Mouse (Mus musculus): Measurements from ENCODE around the gene P3h3. TPM values are rescaled to one million over a fixed set of nuclear protein-coding genes. Genes with fewer than 3 reads are reported as not detected.

Gene P3h3
- polyA plus RNA-seq, 1 experiment = 9.3 TPM

DNA sequence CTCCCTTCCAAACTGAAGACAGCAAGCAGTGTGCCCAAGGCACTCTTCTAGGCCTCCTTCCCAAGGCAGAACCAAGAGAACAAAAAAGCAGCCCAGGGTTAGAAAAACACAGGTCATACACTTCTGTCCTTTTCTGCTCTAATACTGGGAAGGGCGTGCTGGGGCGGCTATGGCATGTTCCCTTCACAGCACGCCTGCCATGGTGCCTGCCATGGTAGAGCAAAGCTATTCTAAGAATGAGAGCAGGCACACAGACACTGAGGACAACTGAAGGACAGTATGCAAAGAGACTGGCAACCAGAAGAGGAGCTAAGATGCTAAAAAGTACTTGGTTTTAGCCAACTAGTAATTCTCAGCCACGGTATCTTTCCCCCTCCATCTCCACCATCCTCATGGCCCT lies 35.5 kb downstream of the P3h3 start:
- WGBS = 97% methylated on average over 4 of the region's 4 CpGs
- DNase-seq (ENCODE audit: low read depth in 1 of 2, low spot score in 2 of 2) = no peak
- no peaks in the 10 kb centered on the region for H3K27me3 ChIP-seq (ENCODE audit: control insufficient read depth, insufficient read depth, low read length)
- no peaks in the 10 kb centered on the region for H3K4me1 ChIP-seq (ENCODE audit: control insufficient read depth, insufficient read depth, insufficient read length)
- peaks cover 53% of the 10 kb centered on the region for H3K36me3 ChIP-seq (ENCODE audit: control insufficient read depth, insufficient read depth, low read length)
- H3K27ac ChIP-seq (ENCODE audit: insufficient read depth, low read length) = no peak overlapping the region
- H3K4me3 ChIP-seq (ENCODE audit: extremely low read depth, insufficient read depth, insufficient read length) = no peak overlapping the region
- no peak for TF ChIP-seq CTCF (IDR thresholded peaks at IDR 0.05; ENCODE audit: extremely low read depth, insufficient read depth, insufficient read length, insufficient replicate concordance)
- no peak for TF ChIP-seq POLR2A (IDR thresholded peaks at IDR 0.05; ENCODE audit: low read depth, low read length)

DNA sequence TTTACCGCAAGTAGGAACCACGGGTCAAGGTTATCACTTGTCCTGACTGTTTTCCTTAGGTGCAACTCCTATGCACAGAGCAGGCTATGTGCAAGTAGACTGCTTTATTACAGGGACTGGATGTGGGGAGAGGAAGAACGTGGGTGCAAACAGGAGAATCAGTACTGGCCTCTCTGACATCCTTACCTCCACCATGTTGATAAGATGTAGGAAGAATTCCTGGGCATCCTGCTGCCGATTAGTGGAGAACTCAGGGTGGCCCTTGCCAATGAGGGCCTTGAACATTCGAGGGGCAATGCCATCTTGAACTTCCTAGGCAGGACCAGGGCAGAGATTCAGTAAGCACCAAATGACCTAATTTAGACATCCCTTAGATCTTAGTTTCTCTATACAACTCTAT lies 36.7 kb downstream of the P3h3 start:
- no peak for DNase-seq (ENCODE audit: low read depth in 1 of 2, low spot score in 2 of 2)
- Histone ChIP-seq H3K27ac (ENCODE audit: insufficient read depth, low read length) (no peak overlapping the region), H3K4me1 (ENCODE audit: control insufficient read depth, insufficient read depth, insufficient read length) (no peaks in the 10 kb centered on the region), H3K4me3 (ENCODE audit: extremely low read depth, insufficient read depth, insufficient read length) (no peak overlapping the region), H3K36me3 (ENCODE audit: control insufficient read depth, insufficient read depth, low read length) (peaks cover 52% of the 10 kb centered on the region), H3K27me3 (ENCODE audit: control insufficient read depth, insufficient read depth, low read length) (no peaks in the 10 kb centered on the region)
- 89% methylated on average over 5 of the region's 5 CpGs for WGBS
- TF ChIP-seq CTCF (IDR thresholded peaks at IDR 0.05; ENCODE audit: extremely low read depth, insufficient read depth, insufficient read length, insufficient replicate concordance) (no peak), POLR2A (IDR thresholded peaks at IDR 0.05; ENCODE audit: low read depth, low read length) (no peak)

DNA sequence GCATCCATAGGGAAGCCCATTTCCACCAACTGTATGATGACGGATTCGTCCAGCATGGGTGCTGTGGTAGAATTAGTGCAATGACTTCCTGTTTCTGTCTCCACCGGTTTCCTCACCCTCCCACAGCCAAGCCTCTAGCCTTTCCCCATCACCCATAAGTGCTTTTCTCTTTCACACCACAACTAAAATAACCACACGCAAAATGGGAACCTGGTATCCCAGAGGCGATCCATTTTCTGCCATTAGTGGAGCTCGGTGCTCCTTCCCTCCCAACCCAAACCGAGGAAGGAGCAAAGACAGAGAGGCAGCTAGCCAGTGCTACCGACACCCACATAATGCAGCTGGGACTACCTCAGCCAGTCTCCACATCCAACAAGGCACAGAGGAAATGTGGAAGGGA lies 39.6 kb downstream of the P3h3 start:
- 46% methylated on average over 8 of the region's 8 CpGs for WGBS
- DNase-seq (ENCODE audit: low read depth in 1 of 2, low spot score in 2 of 2) = no peak
- Histone ChIP-seq H3K4me3 (ENCODE audit: extremely low read depth, insufficient read depth, insufficient read length) (no peak overlapping the region), H3K27me3 (ENCODE audit: control insufficient read depth, insufficient read depth, low read length) (no peaks in the 10 kb centered on the region), H3K36me3 (ENCODE audit: control insufficient read depth, insufficient read depth, low read length) (peaks cover 33% of the 10 kb centered on the region), H3K4me1 (ENCODE audit: control insufficient read depth, insufficient read depth, insufficient read length) (0 out of 2 replicates have a peak, but pooled peaks cover 4% of the 10 kb centered on the region), H3K27ac (ENCODE audit: insufficient read depth, low read length) (no peak overlapping the region)
- TF ChIP-seq CTCF (IDR thresholded peaks at IDR 0.05; ENCODE audit: extremely low read depth, insufficient read depth, insufficient read length, insufficient replicate concordance) (no peak), POLR2A (IDR thresholded peaks at IDR 0.05; ENCODE audit: low read depth, low read length) (no peak)

DNA sequence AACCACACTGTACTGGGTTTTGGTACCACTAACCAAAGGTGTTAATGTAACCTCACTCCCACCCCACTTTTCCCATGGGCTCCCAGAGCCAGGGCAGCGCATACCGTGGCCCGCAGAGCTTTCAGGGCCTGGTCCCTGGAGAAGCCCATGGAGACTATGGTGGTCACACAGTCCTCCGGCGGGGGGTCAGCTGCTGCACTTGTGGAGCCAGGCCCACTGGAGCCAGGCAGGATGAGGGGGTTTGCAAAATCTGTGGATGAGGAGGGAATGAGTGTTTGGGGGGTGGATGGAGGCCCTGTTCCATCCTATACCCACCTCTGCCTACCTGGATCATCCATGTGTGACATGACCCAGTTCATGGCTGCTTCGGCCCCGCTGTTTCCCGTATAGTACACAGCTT lies 40.0 kb downstream of the P3h3 start:
- WGBS = 94% methylated on average over 8 of the region's 8 CpGs
- DNase-seq (ENCODE audit: low read depth in 1 of 2, low spot score in 2 of 2) = peak in 1 of 2 experiments; percentile 3
- Histone ChIP-seq H3K4me1 (ENCODE audit: control insufficient read depth, insufficient read depth, insufficient read length) (0 out of 2 replicates have a peak, but pooled peaks cover 4% of the 10 kb centered on the region), H3K36me3 (ENCODE audit: control insufficient read depth, insufficient read depth, low read length) (peaks cover 30% of the 10 kb centered on the region), H3K27ac (ENCODE audit: insufficient read depth, low read length) (no peak overlapping the region), H3K4me3 (ENCODE audit: extremely low read depth, insufficient read depth, insufficient read length) (no peak overlapping the region), H3K27me3 (ENCODE audit: control insufficient read depth, insufficient read depth, low read length) (no peaks in the 10 kb centered on the region)
- TF ChIP-seq POLR2A (IDR thresholded peaks at IDR 0.05; ENCODE audit: low read depth, low read length) (no peak), CTCF (IDR thresholded peaks at IDR 0.05; ENCODE audit: extremely low read depth, insufficient read depth, insufficient read length, insufficient replicate concordance) (no peak)

DNA sequence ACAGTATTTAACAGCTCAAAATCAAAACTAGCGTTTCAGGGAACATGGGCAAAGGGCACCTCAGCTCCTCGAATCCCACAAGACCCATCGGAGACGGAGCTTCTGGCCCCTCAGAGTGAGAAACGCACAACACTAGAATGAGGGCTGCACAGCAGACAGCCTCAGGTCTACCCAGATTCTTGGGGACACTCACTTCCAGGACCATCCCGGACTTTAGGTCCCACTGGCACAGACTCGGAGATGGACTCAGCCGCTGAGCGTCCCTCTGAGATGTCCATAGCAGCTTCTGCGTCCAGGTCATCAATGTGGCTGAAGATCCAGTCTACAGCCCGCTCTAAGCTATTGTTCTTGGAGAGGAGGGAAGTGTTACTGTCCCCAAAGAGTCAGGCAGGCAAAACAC lies 40.4 kb downstream of the P3h3 start:
- peak in 1 of 2 experiments; percentile 1 for DNase-seq (ENCODE audit: low read depth in 1 of 2, low spot score in 2 of 2)
- no peak for TF ChIP-seq CTCF (IDR thresholded peaks at IDR 0.05; ENCODE audit: extremely low read depth, insufficient read depth, insufficient read length, insufficient replicate concordance)
- no peak for TF ChIP-seq POLR2A (IDR thresholded peaks at IDR 0.05; ENCODE audit: low read depth, low read length)
- Histone ChIP-seq H3K27ac (ENCODE audit: insufficient read depth, low read length) (no peak overlapping the region), H3K4me3 (ENCODE audit: extremely low read depth, insufficient read depth, insufficient read length) (no peak overlapping the region), H3K4me1 (ENCODE audit: control insufficient read depth, insufficient read depth, insufficient read length) (0 out of 2 replicates have a peak, but pooled peaks cover 4% of the 10 kb centered on the region), H3K36me3 (ENCODE audit: control insufficient read depth, insufficient read depth, low read length) (peaks cover 28% of the 10 kb centered on the region), H3K27me3 (ENCODE audit: control insufficient read depth, insufficient read depth, low read length) (no peaks in the 10 kb centered on the region)
- WGBS = 93% methylated on average over 11 of the region's 11 CpGs

DNA sequence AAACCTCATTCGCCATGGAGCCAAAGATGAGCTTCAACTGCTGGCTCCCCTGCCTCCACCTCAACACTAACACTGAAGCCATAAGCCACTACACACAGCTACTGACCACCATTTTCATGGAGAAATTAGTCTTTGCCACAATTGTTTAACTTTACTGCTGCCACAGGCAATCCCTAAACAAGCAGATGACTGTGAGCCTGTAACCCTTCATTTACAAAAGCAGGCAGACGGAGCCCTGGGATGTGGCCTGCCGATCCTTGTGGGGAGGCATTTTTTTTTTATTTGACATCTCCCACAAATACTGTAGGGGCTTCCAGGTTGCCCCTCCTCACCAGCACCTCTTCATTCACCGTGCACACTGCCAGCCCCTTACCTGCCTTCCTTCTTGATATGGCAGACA lies 40.9 kb downstream of the P3h3 start:
- 98% methylated on average over 4 of the region's 4 CpGs for WGBS
- Histone ChIP-seq H3K4me1 (ENCODE audit: control insufficient read depth, insufficient read depth, insufficient read length) (0 out of 2 replicates have a peak, but pooled peaks cover 4% of the 10 kb centered on the region), H3K27me3 (ENCODE audit: control insufficient read depth, insufficient read depth, low read length) (no peaks in the 10 kb centered on the region), H3K27ac (ENCODE audit: insufficient read depth, low read length) (no peak overlapping the region), H3K36me3 (ENCODE audit: control insufficient read depth, insufficient read depth, low read length) (peaks cover 26% of the 10 kb centered on the region), H3K4me3 (ENCODE audit: extremely low read depth, insufficient read depth, insufficient read length) (no peak overlapping the region)
- TF ChIP-seq POLR2A (IDR thresholded peaks at IDR 0.05; ENCODE audit: low read depth, low read length) (no peak), CTCF (IDR thresholded peaks at IDR 0.05; ENCODE audit: extremely low read depth, insufficient read depth, insufficient read length, insufficient replicate concordance) (no peak)
- DNase-seq (ENCODE audit: low read depth in 1 of 2, low spot score in 2 of 2) = no peak

DNA sequence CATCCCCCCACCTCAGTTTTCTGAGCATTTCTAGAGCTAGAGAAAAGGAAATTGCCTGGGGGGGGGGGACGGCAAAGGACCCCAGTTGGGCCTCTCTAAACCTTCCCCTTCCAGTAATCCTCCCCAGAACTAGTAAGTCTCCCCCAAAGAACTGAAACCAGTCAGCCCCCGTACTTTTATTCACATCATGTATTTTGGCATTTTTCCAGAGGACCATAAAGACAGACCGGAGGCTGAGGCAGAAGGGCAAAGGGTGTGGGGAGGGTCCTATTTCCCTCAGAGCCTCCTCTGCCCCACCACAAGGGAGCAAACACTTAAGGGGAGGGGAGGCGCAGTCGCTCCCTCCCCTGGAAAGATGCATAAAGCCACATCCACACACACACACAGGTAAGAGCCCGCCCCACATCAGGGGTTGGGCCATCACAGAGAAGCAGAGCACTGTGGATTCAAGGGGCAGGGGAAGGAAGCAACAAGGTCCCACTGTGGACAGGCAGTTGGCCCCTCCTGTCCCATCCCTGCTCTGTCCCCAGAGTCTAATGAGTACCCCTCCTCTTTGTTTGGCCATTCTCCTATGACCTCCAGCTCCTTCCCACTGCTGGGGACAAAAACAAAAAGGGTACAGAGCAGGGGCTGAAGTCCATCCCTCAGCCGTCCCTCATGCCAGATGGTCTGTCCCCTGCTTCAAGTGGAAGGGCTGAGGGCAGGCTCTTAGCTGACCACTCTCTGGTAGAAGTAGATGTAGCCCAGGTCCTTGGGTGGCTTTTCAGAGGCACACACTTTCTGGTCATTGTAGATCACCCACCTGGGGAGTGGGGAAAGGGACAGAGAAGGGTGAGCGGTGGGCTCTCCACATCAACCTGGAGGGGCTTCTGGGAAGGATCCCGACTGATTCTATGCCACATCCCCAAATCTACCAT lies 42.4 kb downstream of the P3h3 start:
- TF ChIP-seq CTCF (IDR thresholded peaks at IDR 0.05; ENCODE audit: extremely low read depth, insufficient read depth, insufficient read length, insufficient replicate concordance) = no peak
- no peak for TF ChIP-seq POLR2A (IDR thresholded peaks at IDR 0.05; ENCODE audit: low read depth, low read length)
- no peaks in the 10 kb centered on the region for H3K27me3 ChIP-seq (ENCODE audit: control insufficient read depth, insufficient read depth, low read length)
- H3K27ac ChIP-seq (ENCODE audit: insufficient read depth, low read length) = no peak overlapping the region
- peaks cover 14% of the 10 kb centered on the region for H3K36me3 ChIP-seq (ENCODE audit: control insufficient read depth, insufficient read depth, low read length)
- no peak overlapping the region for H3K4me3 ChIP-seq (ENCODE audit: extremely low read depth, insufficient read depth, insufficient read length)
- WGBS = 88% methylated on average over 9 of the region's 9 CpGs
- no peak for DNase-seq (ENCODE audit: low read depth in 1 of 2, low spot score in 2 of 2)
- H3K4me1 ChIP-seq (ENCODE audit: control insufficient read depth, insufficient read depth, insufficient read length) = 0 out of 2 replicates have a peak, but pooled peaks cover 4% of the 10 kb centered on the region
